Mouse (Mus musculus) erythroblast, embryonic 14.5 days (primary cell): ENCODE measurements around the gene Rnf8.

Experiments used
- GATA1 ChIP-seq: IDR thresholded peaks from 2 replicates; pipeline ENCODE4 v1.6.1; 2012; ENCODE audit warnings: low read length, inconsistent platforms, mixed read lengths
- TAL1 ChIP-seq: IDR thresholded peaks from 3 replicates; pipeline ENCODE4 v1.6.1; 2012; ENCODE audit warnings: low read length, inconsistent platforms, mixed read lengths

DNA sequence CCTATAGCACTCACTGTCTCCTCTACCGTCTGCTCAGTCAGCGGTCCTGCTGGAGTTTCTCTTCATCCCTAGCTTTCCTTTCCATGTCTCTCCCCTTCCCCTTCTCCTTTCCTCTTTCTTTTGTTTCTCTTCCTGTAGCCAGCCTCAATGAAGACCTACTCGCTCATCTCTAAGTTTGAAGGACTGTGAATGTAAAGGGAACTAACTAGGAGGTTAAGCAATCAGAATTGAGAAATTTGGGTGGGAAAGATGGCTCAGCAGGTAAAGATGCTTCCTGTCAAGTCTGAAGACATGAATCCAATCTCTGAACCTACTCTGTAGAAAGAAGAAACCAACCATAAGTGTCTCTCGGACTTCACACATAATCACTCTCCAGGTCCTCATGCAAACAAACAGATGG is 58.7 kb downstream of the Rnf8 start:
- TF ChIP-seq GATA1: no peak
- no peak for TF ChIP-seq TAL1
